Mouse (Mus musculus) R1 (cell line): Measurements from ENCODE around the gene B4galt3.

Experiments used
- DNase-seq: peaks from one replicate; pipeline ENCODE4 v3.0.0-alpha.2; 2018; ENCODE audit warnings: low read depth, low spot score

Gene B4galt3

DNA sequence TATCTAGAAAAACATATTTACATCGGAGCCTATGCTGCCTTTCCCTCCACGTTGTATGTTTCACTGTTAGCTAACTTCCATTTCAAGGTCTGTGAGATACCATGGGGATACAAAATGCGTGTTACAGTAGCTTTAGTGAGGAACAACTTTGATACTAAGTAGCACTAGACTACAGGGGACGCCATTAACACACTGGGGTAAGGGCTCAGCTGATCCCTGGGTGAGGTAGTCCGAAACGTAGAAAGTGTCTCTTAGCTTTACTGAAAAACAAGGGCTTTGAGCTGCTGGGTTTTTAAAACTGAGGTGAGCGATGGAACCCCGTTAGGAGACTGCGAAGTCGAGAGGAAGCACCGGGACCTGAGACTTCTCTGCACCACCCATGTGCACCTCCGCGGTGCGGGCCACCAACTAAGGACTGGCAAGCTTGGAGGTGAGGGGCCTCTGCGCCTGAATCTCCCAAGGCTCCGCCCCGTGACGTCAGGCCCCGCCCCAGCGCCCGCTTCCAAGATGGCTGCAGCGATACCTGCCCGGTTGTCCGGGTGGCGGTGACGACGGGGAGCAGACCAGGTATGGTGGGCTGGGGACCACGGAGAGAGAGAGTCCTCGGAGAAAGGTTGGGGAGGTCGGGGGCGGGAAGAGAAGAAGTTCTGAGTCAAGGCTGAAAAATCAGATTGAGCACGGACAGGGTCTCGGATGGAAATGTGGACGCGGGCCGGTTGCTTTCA is at the start of gene B4galt3:
Gene B4galt3 (plus strand): TSS at position 481 of the 725 bp plus-strand sequence.
- peak; percentile 93 for DNase-seq

DNA sequence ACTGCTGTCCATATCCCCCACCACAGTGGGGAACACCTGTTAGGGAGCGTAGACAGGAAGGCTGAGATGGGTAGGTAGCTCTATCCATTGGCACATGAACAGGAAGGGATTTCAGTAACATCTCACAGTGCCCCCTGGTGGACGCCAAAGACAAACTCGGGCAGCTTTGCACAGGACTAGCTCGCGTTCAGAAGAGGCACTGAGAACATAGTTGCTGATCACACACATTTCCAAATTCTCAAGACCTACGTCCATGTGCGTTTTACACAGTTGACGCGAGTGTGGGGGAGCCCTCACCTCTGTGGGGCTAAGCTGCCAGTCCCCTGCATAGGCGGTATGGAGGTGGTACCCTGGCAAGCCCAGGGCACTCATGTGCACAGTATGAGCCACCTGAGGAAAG is 49.3 kb upstream of the B4galt3 start:
- DNase-seq: peak; percentile 89

DNA sequence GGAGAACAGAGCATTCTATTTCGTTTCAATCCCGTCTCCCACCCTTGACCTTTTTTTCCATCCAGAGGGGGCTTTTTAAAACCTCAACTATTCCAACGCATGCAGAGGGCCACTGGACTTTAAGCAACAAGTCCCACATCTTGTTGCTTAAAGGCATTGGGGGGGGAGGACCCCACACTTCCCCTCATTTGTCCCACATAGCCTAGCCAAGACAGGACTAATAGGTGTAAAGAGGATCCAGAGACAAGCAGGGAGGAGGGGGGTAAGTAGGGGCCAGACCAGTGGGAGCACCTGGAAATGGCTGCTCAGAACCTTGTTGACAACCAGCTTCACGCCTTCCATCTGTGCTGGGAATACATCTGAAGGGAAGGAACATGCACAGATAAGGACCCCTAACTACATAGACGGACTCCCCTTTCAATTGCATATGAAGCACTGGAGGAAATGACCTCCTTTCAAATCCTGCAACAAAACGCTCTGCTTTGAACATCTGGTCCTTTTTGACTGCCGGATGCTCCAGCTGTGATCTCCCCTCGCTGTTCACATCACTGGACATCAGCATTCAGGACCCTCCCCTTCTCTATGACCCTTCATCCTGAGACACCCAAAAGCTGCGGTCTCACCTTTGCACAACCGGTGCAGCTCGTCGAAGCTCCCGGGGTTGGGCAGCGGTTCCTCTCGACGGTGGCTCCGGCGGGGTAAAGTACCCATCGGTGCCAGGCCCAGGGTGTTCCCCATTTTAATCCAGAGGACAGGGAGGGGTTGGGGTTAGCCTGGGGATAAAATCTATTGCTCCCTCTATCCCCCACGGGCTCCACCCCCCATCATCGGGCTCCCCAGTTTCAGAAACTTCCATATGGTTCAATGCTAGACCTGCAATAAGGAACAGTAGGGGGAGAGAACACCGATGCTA is 48.6 kb upstream of the B4galt3 start:
- peak; percentile 49 for DNase-seq

DNA sequence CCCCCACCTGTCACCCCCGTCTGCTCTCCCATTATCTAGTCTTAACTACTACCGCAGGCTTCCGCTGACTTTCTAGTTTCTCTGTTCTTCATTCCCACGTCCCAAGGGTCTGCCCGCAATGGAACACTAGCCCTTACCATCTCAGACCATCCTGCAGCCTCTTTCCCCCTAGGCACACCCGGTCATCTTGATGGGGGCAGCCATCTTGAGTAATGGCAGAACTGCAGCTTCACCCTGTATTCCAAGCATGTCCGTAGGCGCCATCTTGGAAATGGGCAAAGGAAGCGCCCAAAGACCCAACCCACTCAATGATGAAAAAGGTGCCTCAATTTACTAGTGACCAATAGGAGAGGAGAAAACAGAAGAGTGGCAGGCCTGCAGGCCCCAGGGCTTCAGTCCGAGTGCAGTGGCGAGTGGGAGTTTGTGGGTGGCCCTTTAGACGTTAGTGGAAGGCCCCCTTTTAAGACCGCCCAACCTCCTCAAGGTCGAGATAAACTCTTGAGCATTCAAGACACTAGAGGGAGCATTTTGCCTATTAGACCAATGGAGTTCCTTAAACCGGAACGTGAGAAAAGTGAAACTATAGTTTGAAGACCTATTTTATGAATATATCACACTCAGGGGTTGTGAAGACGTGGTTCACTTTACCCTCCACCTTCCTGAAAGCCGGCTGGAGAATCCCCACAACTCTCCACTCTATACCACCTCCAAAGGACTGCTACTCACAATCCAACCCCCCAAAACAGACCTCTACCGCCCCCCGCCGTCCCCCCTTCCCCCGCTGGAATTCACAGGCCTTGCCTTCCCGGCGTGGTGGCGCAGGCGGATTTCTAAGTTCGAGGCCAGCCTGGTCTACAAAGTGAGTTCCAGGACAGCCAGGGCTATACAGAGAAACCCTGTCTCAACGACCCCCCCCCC is 47.6 kb upstream of the B4galt3 start, which contains the start of gene Tomm40l:
Gene Tomm40l (minus strand): TSS at position 277 of the 918 bp plus-strand sequence.
- peak; percentile 100 for DNase-seq

DNA sequence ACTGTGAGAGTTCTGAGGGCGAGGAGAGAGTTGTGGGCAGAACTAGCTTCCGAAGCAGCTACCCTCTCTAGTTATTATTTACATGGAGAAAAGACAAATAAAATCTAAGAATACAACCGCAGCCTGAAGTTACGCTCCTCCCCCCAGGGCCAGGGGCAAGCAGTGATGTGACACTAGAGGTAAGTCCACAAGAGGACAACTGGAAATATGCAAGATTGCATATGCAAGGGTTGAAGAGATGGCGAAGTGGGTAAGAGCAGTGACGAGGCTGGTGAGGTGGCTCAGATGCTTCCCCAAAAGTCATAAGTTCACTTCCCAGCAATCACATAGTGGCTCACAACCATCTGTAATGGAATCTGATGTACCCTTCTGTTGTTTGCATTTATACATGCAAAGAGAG is 47.0 kb upstream of the B4galt3 start:
- no peak for DNase-seq

DNA sequence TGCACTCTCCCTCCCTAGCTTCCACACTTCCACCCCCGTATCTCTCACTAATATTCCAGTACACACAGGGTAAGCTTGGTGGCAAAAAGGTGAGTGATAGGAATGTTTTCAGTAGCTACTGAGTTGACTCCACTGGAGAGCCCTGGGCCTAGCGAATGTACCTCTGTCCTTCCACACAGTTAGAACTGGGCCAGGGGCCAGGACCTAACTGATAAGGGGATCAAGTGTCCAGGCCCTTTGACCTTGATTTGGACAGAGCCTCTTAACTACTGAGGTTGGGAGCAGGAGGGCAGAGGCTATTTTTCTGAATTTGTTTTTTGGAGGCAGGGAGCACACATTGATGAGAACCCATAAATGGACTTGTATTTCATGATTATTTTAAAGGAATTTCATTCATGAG is 46.3 kb upstream of the B4galt3 start:
- DNase-seq: no peak

DNA sequence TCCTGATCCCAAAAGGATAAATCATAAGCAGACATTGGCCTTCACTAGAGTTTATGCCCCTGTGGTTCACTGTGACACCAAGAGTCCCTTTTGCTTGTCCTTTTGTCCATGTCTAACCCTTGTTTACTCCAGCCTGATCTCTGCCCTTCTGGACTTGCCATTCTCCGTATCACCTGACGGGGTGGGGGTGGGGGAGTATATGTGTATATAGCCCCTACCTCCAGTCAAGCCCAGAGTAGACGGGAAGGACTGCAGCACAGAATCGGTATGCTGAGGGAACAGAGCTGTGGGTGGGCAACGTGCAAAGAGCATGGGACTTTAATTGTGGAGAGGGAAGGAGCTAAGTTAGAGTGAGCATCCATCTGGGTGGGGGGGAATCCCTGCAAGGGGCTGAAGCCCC is 45.3 kb upstream of the B4galt3 start, which contains the start of gene Apoa2:
Gene Apoa2 (plus strand): TSS at position 198 of the 400 bp plus-strand sequence.
- DNase-seq: no peak

DNA sequence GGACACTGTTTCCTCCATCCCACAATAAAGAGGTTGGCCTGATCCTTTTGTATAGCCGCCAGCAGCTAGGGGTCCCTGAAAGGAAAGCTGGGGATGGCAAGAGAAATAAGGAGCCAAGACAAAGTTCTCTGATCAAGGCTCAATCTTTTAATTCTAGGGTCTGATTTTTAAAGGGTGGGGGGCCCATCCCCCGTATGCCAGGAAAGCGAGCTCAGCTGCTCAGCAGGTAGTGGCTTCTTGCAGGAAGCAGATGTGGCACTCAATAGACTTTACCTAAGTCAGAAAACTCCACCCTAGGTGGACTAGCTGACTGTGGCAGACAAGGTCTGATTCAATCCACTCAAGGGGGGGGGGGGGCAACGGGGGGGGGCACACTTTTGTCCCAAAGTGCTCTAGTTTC is 43.3 kb upstream of the B4galt3 start:
- no peak for DNase-seq

DNA sequence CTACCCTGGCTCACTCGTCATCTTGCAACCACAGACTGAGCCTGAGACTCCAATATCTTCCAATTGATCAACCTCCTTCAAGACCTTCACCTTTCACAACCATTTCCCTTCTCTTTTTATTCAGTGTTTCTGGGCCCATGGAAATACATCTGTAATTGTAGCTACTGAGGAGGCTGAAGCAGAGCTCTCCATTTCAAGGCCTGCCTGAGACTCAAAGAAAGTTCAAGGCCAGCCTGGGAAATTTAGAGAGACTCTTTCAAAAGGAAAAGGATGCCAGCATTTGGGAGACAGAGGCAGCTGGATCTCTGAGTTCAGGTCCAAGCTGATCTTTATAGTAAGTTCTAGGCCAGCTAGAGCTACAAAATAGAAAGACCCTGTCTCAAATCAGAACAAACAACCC is 42.2 kb upstream of the B4galt3 start:
- no peak for DNase-seq

DNA sequence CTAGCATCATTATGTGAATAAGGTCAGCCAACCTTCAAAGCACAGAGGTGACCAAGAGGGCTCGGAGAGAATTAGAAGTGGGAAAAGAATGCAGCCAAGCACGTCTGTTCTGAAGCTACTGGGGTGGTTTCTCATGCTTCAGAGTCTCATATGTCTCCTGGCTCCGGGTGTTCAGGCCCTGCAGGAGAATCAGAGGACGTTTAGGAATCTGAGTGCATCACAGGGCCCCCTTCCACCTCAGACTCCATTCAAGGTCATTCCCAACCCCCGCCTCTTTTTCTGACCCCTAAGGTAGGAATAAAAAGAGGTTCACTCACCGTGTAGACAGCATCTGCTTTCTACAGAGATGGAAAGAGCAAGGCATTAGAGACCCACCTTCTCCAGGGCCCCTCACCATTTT is 40.4 kb upstream of the B4galt3 start:
- DNase-seq: no peak

DNA sequence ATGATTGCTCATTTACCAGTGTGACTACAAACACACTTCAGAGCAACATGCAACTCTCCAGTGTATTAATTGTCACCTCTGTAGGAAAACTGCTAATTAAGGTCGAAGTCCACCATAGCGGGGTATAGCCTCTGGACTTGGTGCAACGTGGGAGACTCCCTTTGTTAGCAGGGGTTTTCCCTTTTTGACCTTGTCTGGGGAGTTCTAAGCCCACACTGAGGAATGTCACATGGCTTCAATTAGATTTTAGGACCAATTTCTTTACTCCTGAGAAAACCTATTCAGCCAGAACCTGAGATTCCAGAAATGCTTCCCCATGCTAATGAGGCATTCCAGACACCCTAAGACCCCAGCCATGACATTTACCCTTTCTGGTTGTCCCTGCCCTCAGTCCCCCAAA is 39.9 kb upstream of the B4galt3 start:
- peak; percentile 49 for DNase-seq

DNA sequence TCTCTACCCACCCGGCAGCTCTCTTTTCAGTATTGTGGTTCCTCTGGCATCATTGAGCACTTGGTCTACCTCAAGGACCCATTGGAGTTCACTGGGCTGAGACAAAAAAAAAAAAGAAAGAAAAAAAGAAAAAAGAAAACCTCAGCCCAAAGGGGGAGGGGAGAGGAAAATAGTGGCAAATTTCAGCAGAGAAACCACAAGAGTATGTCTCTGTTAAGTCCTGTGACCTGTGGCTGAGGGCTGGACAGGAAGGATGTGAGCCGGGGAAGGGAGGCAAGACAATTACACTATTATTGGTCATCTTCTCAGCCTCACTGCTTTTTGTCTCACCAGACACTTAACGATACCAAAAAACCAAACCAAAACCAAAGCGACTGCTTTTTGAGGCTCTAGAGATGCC is 38.3 kb upstream of the B4galt3 start:
- DNase-seq: no peak

DNA sequence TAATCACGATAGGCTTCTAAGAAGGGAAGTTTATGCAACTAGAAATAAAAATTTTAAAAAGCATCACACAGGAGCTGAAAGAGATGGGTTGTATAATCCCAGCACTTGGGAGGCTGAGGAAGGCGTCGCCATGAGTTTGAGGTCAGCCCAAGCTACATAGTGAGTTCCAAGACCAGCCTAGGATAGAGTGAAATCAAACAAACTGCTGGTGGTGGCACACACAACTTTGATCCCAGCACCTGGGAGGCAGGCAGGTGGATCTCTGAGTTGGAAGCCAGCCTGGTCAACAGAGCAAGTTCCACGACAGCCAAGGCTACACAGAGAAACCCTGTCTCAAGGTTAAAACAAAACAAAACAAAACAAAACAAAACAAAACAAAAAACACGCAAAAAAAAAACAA is 37.8 kb upstream of the B4galt3 start:
- DNase-seq: no peak

DNA sequence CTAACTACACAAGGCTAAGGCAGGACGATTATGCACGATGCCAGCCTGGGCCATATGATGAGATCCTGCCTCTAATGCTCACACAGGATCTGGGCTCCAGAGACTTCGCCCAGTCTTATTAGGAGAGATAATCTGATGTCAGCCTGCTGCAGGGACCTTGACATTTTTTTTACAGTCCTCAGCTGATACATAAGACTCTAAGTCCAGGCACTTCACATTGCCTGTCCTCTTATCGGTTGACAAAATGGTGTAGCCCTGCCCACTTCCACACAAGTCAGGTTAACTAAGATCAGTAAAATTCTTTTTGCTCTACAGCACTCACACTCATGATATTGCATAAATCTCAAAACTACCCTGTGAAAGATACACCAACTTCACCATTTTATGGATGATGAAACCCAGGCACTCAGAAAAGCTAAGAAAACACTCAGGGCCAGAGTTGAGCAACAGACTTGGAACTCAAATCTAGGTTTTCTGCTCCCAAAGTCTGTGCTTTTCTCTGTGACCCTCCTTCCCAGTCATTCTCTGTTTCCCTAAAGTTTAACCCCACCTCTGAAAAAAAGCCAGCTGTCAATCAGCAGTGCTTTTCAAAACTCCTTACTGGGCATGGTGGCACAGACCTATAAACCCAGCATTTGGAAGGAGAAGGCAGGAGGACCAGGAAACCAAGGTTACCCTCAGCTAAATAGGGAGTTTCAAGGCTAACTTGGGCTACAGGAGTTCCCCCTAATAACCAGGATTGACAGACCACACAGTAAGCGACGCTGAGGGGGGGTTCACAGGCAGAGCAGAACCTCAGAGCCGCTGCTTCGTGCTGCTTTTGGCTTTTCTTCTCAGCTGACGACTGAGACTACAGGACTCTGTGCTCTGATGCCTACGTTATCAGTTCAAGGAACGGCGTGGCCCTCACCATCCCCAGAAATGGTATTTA is 37.1 kb upstream of the B4galt3 start:
- DNase-seq: no peak

DNA sequence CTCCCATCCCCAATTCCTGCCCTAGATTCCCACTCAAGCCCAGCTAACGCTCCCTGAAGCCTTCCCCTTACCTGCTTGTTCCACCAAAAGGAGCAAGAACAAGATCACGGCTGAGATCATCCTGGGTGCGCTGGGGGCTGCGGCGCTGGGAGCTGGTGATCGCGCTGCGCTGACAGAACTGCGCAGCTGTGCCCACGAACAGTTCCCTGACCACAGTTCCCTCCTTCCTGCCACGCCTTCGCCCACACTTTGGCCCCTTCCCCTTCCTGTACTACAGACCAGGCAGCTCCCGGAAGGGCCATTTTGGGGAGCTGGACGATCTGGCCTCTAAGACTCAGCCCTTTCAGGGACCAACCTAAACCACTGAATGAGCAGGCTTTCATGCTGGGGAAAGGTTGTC is 36.0 kb upstream of the B4galt3 start, which contains the start of gene Fcer1g:
Gene Fcer1g (minus strand): TSS at position 240 of the 400 bp plus-strand sequence.
- DNase-seq: no peak

DNA sequence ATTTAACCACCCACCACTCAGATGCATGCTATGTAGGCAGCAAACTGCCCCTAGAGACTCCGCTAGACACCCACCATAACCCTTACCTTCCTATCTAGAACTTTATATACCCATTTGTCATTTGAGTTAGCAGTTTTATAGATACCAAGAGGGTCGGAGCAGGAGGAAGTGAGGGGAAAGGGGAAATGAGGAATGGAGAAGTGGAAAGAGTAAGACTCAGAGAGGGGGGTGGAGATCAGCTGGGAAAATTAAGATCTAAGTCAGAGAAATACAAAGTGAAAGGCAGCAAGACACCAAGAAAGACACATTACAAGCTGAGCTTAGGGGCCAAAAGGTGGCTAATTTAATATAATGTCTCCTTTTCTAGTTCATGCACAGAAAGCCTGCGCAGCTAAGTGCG is 35.6 kb upstream of the B4galt3 start:
- no peak for DNase-seq

DNA sequence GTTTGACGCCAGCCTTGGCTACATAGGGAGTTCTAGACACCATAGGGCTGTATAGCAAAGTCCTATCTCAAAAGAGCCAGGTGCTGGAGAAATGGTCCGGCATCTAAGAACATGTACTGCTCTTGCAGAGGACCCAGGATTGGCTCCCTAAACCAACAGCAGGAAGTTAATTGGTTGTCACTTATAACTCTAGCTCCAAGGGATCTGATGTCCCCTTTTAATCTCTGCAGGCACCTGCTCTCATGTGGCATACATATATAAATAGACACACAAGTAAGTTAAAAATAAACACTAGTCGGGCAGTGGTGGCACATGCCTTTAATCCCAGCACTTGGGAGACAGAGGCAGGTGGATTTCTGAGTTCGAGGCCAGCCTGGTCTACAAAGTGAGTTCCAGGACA is 34.3 kb upstream of the B4galt3 start:
- no peak for DNase-seq

DNA sequence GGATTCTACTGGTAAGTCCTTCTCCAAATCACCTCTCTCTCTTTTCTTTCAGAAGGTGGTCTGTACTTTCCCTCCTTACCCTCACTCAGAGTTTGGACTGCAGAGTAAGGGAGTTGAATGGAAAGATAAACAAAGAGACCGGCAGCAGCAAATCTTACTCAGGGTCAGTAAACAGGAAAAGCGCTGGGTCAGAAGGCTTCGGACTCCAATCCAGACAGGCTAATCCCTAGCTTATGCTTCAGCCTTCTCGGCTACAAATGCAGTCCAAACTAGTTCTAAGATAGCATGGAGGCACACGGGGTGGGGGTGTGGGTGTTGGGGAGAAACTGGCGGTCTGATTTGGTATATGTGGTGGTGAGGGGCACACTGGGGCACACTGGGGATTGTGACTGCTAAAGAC is 32.7 kb upstream of the B4galt3 start:
- DNase-seq: no peak

DNA sequence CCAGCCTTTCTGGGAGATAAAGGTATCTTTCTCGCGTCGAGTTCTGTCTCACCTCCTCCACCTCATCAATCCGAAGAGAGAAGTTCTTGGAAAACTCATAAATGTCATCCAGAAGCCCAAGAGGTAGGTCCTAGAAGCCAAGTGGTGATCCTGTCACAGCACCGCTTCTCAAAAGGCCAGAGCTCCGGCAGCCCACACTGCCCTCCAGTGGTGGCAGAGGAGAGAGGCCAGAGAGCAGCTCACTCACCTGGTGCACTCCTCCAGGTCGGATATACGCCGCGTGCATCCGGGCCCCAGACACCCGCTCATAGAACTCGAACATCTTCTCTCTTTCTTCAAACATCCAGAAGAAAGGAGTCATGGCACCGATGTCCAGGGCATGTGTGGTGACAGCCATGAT is 31.7 kb upstream of the B4galt3 start:
- DNase-seq: peak; percentile 84

DNA sequence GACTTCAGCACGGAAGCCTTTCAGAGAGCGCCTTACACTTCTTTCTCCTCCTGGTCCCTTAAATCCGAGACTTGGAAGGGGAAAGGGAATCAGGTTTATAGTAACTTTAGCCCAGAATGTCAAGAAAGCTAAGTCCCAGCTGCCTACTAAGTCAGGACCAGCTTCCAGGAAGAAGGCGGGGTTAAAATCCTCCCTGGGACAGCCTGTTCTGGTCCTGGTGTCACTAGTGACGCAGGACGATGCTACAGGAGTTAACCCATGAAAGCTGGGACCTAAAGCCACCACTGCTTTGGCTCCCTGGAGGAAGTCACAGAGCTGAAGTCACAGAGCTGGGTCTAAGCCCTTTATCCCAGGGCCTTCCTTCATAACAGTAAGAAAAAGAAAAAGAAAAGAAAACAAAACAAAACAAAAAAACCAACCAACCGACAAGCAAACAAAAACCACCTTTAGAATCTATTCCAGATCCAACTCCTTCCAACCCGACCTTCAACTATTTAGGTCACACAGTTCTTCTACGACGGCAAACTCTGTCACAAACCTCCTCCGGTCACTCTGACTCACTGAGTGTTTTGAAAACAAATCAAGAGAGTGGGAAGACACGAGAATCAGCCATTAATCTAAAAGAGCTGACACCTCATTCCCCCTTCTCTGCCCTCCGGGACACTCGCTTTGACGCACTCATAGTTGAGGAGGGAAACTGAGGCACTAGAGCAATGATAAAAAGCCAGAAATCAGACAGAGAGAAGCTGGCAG is 30.0 kb upstream of the B4galt3 start:
- DNase-seq: no peak
